Mouse (Mus musculus) liver, embryonic 15.5 days (tissue): ENCODE data around the gene Klhl29. TPM values are rescaled to one million over a fixed set of nuclear protein-coding genes. Genes with fewer than 3 reads are reported as not detected.

ENCODE experiments used
- ATAC-seq: fragments of 200-750 bp; cut with Nextera tagmentation; 2 replicates; pipeline ENCODE4 v1.8.0; 2017; ENCODE audit warnings: moderate number of reproducible peaks, mild to moderate bottlenecking, moderate library complexity; ENCODE audit not compliant: insufficient read depth
- H3K27ac ChIP-seq: fragments of 300-500 bp; sonication (generic); replicated peaks from 2 replicates; pipeline ENCODE4 v1.5.1; 2015; ENCODE audit warnings: mild to moderate bottlenecking, inconsistent platforms
- H3K27me3 ChIP-seq: fragments of 300-500 bp; sonication (generic); 2 replicates; pipeline ENCODE4 v1.6.1; 2015; ENCODE audit warnings: mild to moderate bottlenecking, inconsistent platforms
- H3K36me3 ChIP-seq: fragments of 300-500 bp; sonication (generic); replicated peaks from 2 replicates; pipeline ENCODE4 v1.6.1; 2015; ENCODE audit warnings: moderate library complexity, mild to moderate bottlenecking, inconsistent platforms
- H3K4me1 ChIP-seq: fragments of 300-500 bp; sonication (generic); replicated peaks from 2 replicates; pipeline ENCODE4 v1.6.1; 2015; ENCODE audit warnings: inconsistent platforms
- H3K4me2 ChIP-seq: fragments of 300-500 bp; sonication (generic); 2 replicates; pipeline ENCODE4 v1.6.1; 2015; ENCODE audit warnings: moderate library complexity, mild to moderate bottlenecking, inconsistent platforms
- H3K4me3 ChIP-seq: fragments of 300-500 bp; sonication (generic); replicated peaks from 2 replicates; pipeline ENCODE4 v1.5.1; 2015; ENCODE audit warnings: mild to moderate bottlenecking, inconsistent platforms
- H3K9ac ChIP-seq: fragments of 300-500 bp; sonication (generic); 2 replicates; pipeline ENCODE4 v1.6.1; 2015; ENCODE audit warnings: moderate library complexity, mild to moderate bottlenecking, inconsistent platforms
- H3K9me3 ChIP-seq: fragments of 300-500 bp; sonication (generic); replicated peaks from 2 replicates; pipeline ENCODE4 v1.6.1; 2016; ENCODE audit warnings: inconsistent platforms
- WGBS: fragments of 180-500 bp; shearing (Covaris S2); methylation state at CpG from one replicate; pipeline ENCODE4 v1.1.7; 2015; ENCODE audit warnings: mixed read lengths; ENCODE audit not compliant: insufficient replicate concordance; 5-methylcytosine and 5-hydroxymethylcytosine counted together
- polyA plus RNA-seq: library from polyadenylated mRNA; unstranded; fragments of >200 nt; fragmentation: Nextera tagmentation; extraction: Ambion mirVana; gene quantifications from 2 replicates; pipeline ENCODE4 v1.2.1, GENCODE M21; 2015

Gene Klhl29
- polyA plus RNA-seq, 1 experiment from 2014 or later: 0.07 TPM

GRCm38 (mm10) chr12:5104422-5105052 lies 270.9 kb downstream of the Klhl29 start:
- Histone ChIP-seq H3K36me3 (no peaks in the 10 kb centered on the region), H3K4me1 (no peaks in the 10 kb centered on the region), H3K27me3 (no peaks in the 10 kb centered on the region), H3K27ac (no peak overlapping the region), H3K9ac (no peak overlapping the region), H3K9me3 (no peaks in the 10 kb centered on the region), H3K4me2 (no peak overlapping the region), H3K4me3 (no peak overlapping the region)
- no peak for ATAC-seq
- WGBS: 67% methylated on average over 9 of the region's 9 CpGs

GRCm38 (mm10) chr12:5101411-5102024 lies 274.0 kb downstream of the Klhl29 start:
- Histone ChIP-seq H3K9me3 (no peaks in the 10 kb centered on the region), H3K27ac (no peak overlapping the region), H3K4me1 (no peaks in the 10 kb centered on the region), H3K4me3 (no peak overlapping the region), H3K9ac (no peak overlapping the region), H3K4me2 (no peak overlapping the region), H3K27me3 (no peaks in the 10 kb centered on the region), H3K36me3 (no peaks in the 10 kb centered on the region)
- WGBS: 57% methylated on average over 13 of the region's 13 CpGs
- no peak for ATAC-seq

- Histone ChIP-seq H3K4me2 (no peak overlapping the region), H3K27ac (no peak overlapping the region), H3K36me3 (no peaks in the 10 kb centered on the region), H3K9me3 (no peaks in the 10 kb centered on the region), H3K4me1 (no peaks in the 10 kb centered on the region), H3K4me3 (no peak overlapping the region), H3K27me3 (no peaks in the 10 kb centered on the region), H3K9ac (no peak overlapping the region)
- ATAC-seq: no peak
- WGBS: 68% methylated on average over 9 of the region's 9 CpGs
These were observed 275.9 kb downstream of the Klhl29 start for GRCm38 (mm10) chr12:5099572-5099971.

- H3K4me1 ChIP-seq: no peaks in the 10 kb centered on the region
- H3K27me3 ChIP-seq: no peaks in the 10 kb centered on the region
- no peak overlapping the region for H3K9ac ChIP-seq
- H3K4me3 ChIP-seq: no peak overlapping the region
- H3K9me3 ChIP-seq: no peaks in the 10 kb centered on the region
- H3K4me2 ChIP-seq: no peak overlapping the region
- H3K27ac ChIP-seq: no peak overlapping the region
- no peak for ATAC-seq
- 38% methylated on average over 1 of the region's 1 CpGs for WGBS
- H3K36me3 ChIP-seq: no peaks in the 10 kb centered on the region
These were observed 286.8 kb downstream of the Klhl29 start for GRCm38 (mm10) chr12:5088639-5089038.

- no peaks in the 10 kb centered on the region for H3K36me3 ChIP-seq
- no peak overlapping the region for H3K4me3 ChIP-seq
- WGBS: 35% methylated on average over 10 of the region's 10 CpGs
- H3K27ac ChIP-seq: no peak overlapping the region
- no peaks in the 10 kb centered on the region for H3K4me1 ChIP-seq
- H3K4me2 ChIP-seq: no peak overlapping the region
- ATAC-seq: no peak
- no peaks in the 10 kb centered on the region for H3K27me3 ChIP-seq
- H3K9ac ChIP-seq: no peak overlapping the region
- H3K9me3 ChIP-seq: no peaks in the 10 kb centered on the region
These were observed 287.5 kb downstream of the Klhl29 start for GRCm38 (mm10) chr12:5087787-5088519.

- WGBS: 74% methylated on average over 5 of the region's 5 CpGs
These were observed 290.8 kb downstream of the Klhl29 start for GRCm38 (mm10) chr12:5084714-5085113.

GRCm38 (mm10) chr12:5081480-5081879 lies 294.0 kb downstream of the Klhl29 start:
- 75% methylated on average over 4 of the region's 4 CpGs for WGBS

More at GRCm38 (mm10) chr12:5084714-5085113, 290.8 kb downstream of the Klhl29 start:
- no peaks in the 10 kb centered on the region for H3K27me3 ChIP-seq
- no peaks in the 10 kb centered on the region for H3K4me1 ChIP-seq
- H3K36me3 ChIP-seq: no peaks in the 10 kb centered on the region
- no peak overlapping the region for H3K27ac ChIP-seq
- no peak overlapping the region for H3K9ac ChIP-seq
- ATAC-seq: no peak
- no peak overlapping the region for H3K4me2 ChIP-seq
- no peaks in the 10 kb centered on the region for H3K9me3 ChIP-seq
- H3K4me3 ChIP-seq: no peak overlapping the region

GRCm38 (mm10) chr12:5073191-5073590 lies 302.3 kb downstream of the Klhl29 start:
- H3K36me3 ChIP-seq: no peaks in the 10 kb centered on the region
- no peaks in the 10 kb centered on the region for H3K4me1 ChIP-seq
- 69% methylated on average over 12 of the region's 12 CpGs for WGBS
- ATAC-seq: no peak
- no peak overlapping the region for H3K9ac ChIP-seq
- H3K4me2 ChIP-seq: no peak overlapping the region
- no peaks in the 10 kb centered on the region for H3K27me3 ChIP-seq
- H3K4me3 ChIP-seq: no peak overlapping the region
- H3K27ac ChIP-seq: no peak overlapping the region
- no peaks in the 10 kb centered on the region for H3K9me3 ChIP-seq

More at GRCm38 (mm10) chr12:5081480-5081879, 294.0 kb downstream of the Klhl29 start:
- no peak overlapping the region for H3K4me2 ChIP-seq
- H3K27ac ChIP-seq: no peak overlapping the region
- no peaks in the 10 kb centered on the region for H3K36me3 ChIP-seq
- H3K9me3 ChIP-seq: no peaks in the 10 kb centered on the region
- H3K4me1 ChIP-seq: no peaks in the 10 kb centered on the region
- no peaks in the 10 kb centered on the region for H3K27me3 ChIP-seq
- H3K9ac ChIP-seq: no peak overlapping the region
- ATAC-seq: no peak
- no peak overlapping the region for H3K4me3 ChIP-seq

GRCm38 (mm10) chr12:5070131-5070530 lies 305.4 kb downstream of the Klhl29 start:
- 63% methylated on average over 3 of the region's 3 CpGs for WGBS
- H3K36me3 ChIP-seq: no peaks in the 10 kb centered on the region
- H3K27me3 ChIP-seq: no peaks in the 10 kb centered on the region
- H3K27ac ChIP-seq: no peak overlapping the region
- no peaks in the 10 kb centered on the region for H3K4me1 ChIP-seq
- no peak overlapping the region for H3K4me3 ChIP-seq
- ATAC-seq: no peak
- H3K4me2 ChIP-seq: no peak overlapping the region
- H3K9ac ChIP-seq: no peak overlapping the region
- H3K9me3 ChIP-seq: no peaks in the 10 kb centered on the region

- Histone ChIP-seq H3K4me1 (no peaks in the 10 kb centered on the region), H3K9me3 (no peaks in the 10 kb centered on the region), H3K9ac (no peak overlapping the region), H3K36me3 (no peaks in the 10 kb centered on the region), H3K4me2 (no peak overlapping the region), H3K4me3 (no peak overlapping the region), H3K27me3 (no peaks in the 10 kb centered on the region), H3K27ac (no peak overlapping the region)
- no peak for ATAC-seq
- WGBS: 43% methylated on average over 3 of the region's 3 CpGs
These were observed 307.9 kb downstream of the Klhl29 start for GRCm38 (mm10) chr12:5067590-5067989.

GRCm38 (mm10) chr12:5048104-5048503 lies 327.4 kb downstream of the Klhl29 start:
- no peak overlapping the region for H3K27ac ChIP-seq
- WGBS: 86% methylated on average over 4 of the region's 4 CpGs
- ATAC-seq: no peak
- no peaks in the 10 kb centered on the region for H3K27me3 ChIP-seq
- no peak overlapping the region for H3K9ac ChIP-seq
- H3K4me1 ChIP-seq: no peaks in the 10 kb centered on the region
- H3K4me3 ChIP-seq: no peak overlapping the region
- no peak overlapping the region for H3K4me2 ChIP-seq
- peaks cover 22% of the 10 kb centered on the region for H3K9me3 ChIP-seq
- peaks cover 12% of the 10 kb centered on the region for H3K36me3 ChIP-seq
